Mouse (Mus musculus) CD4-positive naive resting alpha-beta T cell, adult 57 days (primary cell): ENCODE data around the gene Fbxo34. TPM values are rescaled to one million over a fixed set of nuclear protein-coding genes. Genes with fewer than 3 reads are reported as not detected.

Source experiments
- total RNA-seq: library from RNA; stranded (reverse); gene quantifications from one replicate; pipeline ENCODE4 v1.2.4, GENCODE M21; 2023

The Fbxo34 gene
- total RNA-seq, result 17.3 TPM

GRCm38 (mm10) chr14:47450121-47450520 lies at the start of gene Fbxo34:
Gene Fbxo34 (plus strand): TSS chr14:47450421.

GRCm38 (mm10) chr14:47417775-47418665 lies 32.2 kb upstream of the Fbxo34 start, which contains the start of gene Dlgap5:
Gene Dlgap5 (minus strand): TSS chr14:47418407.

DNA sequence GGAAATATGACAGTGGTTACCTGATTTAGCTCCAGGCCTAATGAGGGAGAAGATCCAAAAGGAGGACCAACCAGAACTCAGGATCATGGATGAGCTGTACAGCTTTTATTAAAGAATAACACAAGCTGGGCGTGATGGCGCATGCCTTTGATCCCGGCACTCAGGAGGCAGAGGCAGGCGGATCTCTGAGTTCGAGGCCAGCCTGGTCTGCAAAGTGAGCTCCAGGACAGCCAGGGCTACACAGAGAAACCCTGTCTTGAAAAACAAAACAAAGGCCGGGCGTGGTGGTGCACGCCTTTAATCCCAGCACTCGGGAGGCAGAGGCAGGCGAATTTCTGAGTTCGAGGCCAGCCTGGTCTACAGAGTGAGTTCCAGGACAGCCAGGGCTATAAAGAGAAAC lies 120.3 kb downstream of the Fbxo34 start, which contains the start of gene Atg14:
Atg14 (minus strand) TSS at position 101 of the 400 bp plus-strand sequence.

Other genes starting within 250 kb of the Fbxo34 start
- 19.5 TPM for gene Wdhd1, start 173.6 kb upstream of the Fbxo34 start, total RNA-seq
- gene Socs4, start 173.5 kb upstream of the Fbxo34 start, total RNA-seq, result 24.4 TPM
- 195 TPM for gene Mapk1ip1l, start 152.2 kb upstream of the Fbxo34 start, total RNA-seq
- 2.9 TPM for gene Lgals3, start 82.7 kb upstream of the Fbxo34 start, total RNA-seq
- gene Dlgap5, start 32.0 kb upstream of the Fbxo34 start, total RNA-seq, result 8.5 TPM
- gene Atg14, start 120.2 kb downstream of the Fbxo34 start, total RNA-seq, result 30.2 TPM
- gene Ktn1, start 198.0 kb downstream of the Fbxo34 start, total RNA-seq, result 72.5 TPM